Mouse (Mus musculus) liver, postnatal 0 days (tissue): ENCODE results near the gene 1190005I06Rik.

ENCODE experiments used
- CTCF ChIP-seq: sonication (generic); IDR thresholded peaks from 2 replicates; pipeline ENCODE4 v1.5.1; 2016; ENCODE audit warnings: antibody characterized with exemption, low read depth
- EP300 ChIP-seq: IDR thresholded peaks from 2 replicates; pipeline ENCODE4 v1.6.1; 2016; ENCODE audit warnings: antibody characterized with exemption, low read depth, mild to moderate bottlenecking

DNA sequence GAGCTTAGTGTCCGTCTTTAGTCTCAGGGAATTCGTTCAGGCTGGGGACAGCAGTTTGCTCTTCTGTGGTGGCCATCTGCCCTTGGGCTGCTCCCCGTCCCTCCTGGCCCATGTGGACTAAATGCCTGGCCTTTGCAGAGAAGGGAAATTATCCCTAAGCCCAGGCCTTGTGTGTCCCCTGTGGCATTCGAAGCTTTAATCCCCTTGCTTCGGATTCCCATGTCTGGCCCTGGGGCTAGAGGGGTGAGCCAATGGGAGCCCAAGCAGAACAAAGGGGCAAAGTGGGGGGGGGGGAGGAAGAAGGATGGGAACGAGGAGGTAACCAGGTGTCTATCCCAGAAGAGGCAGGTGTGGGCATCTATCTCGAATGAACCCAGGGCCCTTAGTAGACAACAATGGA, at the start of gene 1190005I06Rik:
- TF ChIP-seq CTCF (no peak), EP300 (no peak)
